Mouse (Mus musculus): ENCODE measurements around the gene Gtpbp4.
A peak's percentile ranks its signal among the peaks of the same experiment; 100 is the strongest.
"Not testable (repeated sequence)": the region's sequence is repeated elsewhere in the genome, so short reads cannot be mapped to it uniquely, and the experiment has no call there.

Gene Gtpbp4

GRCm38 (mm10) chr13:8995990-8996786 is at the start of gene Gtpbp4:
TSS of gene Gtpbp4 (minus strand) at chr13:8996083.
- peak; percentile 97 to 99 for DNase-seq

- no peak for DNase-seq
Observed at GRCm38 (mm10) chr13:9044731-9045130, 48.8 kb upstream of the Gtpbp4 start.

DNA sequence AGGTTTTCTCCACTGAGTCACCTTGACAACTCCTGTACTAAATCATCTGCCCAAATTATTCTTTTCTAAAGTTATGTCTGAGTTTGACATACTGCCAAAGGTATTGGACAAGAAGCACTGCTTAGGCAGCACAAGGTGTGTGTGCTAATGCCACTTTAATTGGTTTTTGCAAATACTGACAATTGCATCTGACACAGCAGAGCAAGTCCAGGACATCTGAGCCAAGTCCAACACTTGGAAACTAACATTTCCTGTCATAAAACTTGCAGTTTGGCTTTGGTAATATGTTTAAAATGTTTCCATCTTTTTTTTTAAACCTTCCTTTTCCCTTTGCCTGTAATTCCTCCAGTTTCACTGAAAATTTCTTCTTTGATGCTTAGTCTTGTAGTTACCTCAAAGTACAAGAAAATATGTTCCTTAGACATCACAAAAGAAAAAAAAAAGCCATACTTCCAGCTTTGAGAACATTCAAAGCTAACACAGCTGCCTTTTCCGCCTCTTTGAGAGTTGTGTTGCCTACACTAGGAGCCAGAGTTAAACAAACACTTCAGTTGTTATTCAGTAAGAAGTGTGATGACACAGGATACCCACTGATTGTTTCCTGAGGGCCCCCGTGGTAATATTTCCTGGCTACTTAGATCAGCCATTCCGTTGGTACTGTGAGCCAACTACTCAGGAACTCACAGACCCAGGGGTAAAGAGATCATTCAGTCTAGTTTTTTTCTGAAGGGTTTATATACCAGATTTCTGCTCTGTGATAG is 47.6 kb upstream of the Gtpbp4 start:
- no peak for DNase-seq

GRCm38 (mm10) chr13:9040626-9041025 is 44.7 kb upstream of the Gtpbp4 start:
- DNase-seq, result peak in 1 of 2 experiments; percentile 20

- DNase-seq, result no peak
Observed at GRCm38 (mm10) chr13:9031996-9032661, 36.2 kb upstream of the Gtpbp4 start.

DNA sequence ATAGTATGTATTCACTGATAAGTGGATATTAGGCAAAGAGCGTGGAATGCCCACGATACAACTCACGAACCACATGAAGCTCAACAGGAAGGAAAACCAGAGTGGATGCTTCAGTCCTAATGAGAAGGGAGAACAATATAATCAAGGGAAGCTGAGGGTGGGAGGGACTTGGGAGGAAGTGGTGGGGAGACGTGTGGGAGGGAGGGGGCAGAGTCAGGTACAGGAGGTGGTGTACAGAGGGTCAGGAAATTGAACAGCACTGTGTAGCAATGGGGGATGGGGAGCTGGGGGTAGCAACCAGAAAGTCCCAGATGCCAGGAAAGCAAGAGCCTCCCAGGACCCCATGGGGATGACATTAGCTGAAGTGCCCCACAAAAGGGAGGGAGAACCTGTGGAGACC is 34.5 kb upstream of the Gtpbp4 start:
- no peak for DNase-seq

GRCm38 (mm10) chr13:9027251-9027650 is 31.4 kb upstream of the Gtpbp4 start:
- no peak for DNase-seq

DNA sequence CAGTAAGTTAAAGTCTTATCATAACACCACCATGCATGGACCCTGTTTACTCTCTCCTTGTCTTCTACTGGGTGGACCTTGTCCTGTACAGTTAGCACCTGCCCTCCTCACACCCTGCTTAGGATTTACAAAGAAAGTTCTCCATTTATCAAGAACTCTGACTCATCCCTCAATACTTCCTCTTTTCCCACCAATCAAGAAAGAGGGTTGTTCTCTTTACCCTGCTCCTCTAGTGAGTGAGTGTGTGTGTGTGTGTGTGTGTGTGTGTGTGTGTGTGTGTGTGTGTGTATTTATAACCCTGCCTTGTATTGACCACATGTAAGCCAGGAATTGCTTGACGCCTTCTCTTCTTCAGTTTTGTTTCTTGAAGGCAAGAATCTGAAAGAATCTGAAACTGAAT is 26.7 kb upstream of the Gtpbp4 start:
- no peak for DNase-seq

DNA sequence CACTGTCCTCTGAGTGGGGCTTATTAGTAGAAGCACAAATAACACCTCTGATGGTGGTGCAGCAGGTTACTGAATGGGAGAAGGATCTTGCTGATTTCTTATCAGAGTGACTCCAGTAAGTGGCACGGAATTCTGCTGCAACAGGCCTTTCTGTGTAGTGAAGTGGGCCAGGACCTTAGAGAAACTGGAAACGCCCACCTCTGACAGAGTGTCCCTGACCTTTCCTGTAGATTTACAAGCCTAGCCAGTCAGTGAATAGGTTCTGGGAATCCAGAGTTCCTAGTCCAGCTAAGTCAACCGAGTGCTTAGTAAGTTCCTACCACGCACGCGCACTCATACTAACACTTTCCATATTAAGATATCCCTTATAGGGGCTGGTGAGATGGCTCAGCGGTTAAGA is 25.7 kb upstream of the Gtpbp4 start:
- no peak for DNase-seq

- DNase-seq, result no peak
Observed at GRCm38 (mm10) chr13:9019713-9020112, 23.8 kb upstream of the Gtpbp4 start.

DNA sequence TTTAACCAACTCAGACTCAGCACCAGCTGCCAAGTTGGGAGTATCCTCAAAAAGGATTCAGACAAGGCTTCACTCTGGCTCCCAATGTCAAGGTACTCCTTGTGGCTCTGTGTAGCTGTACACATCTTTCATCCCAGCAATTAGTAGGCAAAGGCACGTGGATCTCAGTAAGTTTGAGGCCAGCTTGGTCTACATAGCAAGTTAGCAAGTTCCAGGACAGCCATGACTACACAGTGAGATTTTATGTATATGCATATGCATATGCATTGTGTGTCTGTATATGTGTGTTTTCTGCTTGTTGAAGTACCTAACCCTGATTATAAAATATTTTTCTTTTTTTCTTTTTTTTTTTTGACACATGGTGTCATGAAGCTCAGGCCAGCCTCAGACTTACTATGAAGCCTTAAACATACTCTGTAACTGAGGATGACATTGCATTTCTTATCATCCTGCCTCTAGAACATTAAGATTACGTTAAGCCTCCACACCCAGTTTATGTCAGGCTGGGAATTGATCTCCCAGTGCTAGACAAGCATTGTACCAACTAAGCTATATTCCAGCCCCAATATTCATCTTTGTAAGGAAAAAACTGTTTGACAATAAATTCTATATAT is 23.2 kb upstream of the Gtpbp4 start:
- no peak for DNase-seq

- peak; percentile 77 to 94 for DNase-seq
Observed at GRCm38 (mm10) chr13:9017190-9017589, 21.3 kb upstream of the Gtpbp4 start.

DNA sequence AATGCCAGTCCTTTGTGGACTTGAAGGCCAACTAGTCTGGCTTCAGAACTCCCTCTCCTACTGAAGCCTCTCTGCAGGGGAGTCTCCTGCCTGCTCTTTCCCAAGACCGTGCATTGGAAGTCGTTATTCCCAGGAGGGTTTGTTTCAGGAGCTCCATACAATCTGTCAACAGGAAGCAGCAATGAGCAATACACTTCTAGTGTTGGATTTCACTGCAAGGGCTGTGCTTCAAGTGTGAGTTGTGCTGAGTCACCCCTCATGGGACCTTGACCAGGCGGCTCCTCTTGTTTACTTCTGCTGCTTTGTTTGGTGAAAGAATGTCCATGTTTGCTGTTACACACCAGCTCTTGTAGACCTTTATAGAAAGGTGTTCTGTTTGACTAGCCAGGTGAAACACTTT is 18.5 kb upstream of the Gtpbp4 start:
- DNase-seq, result peak; percentile 50 to 75

- DNase-seq, result no peak
Observed at GRCm38 (mm10) chr13:9013483-9013882, 17.6 kb upstream of the Gtpbp4 start.

- DNase-seq, result peak; percentile 83 to 87
Observed at GRCm38 (mm10) chr13:9011596-9012350, 15.9 kb upstream of the Gtpbp4 start.

DNA sequence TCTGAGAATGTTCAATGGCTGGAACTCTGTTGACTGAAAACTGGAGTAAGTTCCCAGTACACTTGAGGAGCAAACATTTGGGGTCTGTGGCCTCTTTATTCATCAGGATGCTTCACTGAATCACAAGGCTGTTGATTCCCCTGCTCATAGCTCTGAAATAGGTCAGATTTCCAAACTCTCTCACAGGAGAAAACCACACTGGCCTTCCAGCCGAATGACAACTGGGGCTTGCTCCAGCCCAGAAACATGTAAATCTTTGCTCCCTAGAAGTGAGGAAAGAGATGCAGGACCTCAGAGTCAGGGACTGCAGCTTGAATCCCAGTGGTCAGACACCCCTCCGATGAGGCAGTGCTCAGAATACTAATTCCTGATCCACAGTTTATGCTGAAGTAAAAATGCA is 7.4 kb upstream of the Gtpbp4 start:
- DNase-seq, result no peak

GRCm38 (mm10) chr13:8999464-8999863 is 3.6 kb upstream of the Gtpbp4 start:
- DNase-seq, result no peak

GRCm38 (mm10) chr13:8997221-8997620 is 1.3 kb upstream of the Gtpbp4 start:
- not testable (repeated sequence) for DNase-seq

DNA sequence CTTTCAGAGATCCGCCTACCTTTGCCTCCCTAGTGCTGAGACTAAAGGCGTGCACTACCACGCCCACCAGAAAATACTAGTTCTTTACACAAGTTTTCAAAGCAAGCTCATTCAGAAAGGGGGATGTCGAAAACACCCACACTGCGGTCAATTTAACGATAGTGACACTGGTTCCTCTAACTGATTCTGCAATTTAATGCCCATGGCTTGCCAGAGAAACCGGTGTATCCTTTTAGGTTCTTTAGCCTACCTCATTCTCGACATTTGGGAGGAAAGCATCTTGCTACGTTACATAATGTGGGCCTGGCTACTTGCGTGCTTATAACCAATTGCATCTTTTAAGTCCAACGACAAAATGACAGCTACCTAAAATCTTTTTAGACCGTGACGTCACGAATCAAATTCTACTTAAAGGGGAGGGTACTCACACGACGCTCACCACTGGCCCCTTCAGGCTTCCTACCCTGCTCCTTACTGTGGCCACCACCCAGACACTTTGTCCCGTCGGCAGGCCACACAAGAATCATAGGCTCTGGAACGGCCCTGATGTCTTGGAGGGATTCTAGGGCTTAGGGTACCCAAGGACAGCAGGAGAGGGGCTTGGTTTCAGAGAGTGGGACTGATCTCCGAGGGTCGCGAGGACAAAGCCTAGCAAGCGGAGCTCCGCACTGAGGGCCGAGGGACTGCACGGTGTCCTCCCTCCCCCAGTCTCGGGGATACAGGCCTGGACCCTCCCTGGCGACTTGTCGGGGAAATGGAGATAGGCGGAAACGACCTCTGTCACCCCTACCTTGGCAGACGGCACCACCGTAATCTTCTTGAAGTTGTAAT is 509 bp downstream of the Gtpbp4 start:
- no peak for DNase-seq

GRCm38 (mm10) chr13:8992231-8992630 is 3.7 kb downstream of the Gtpbp4 start:
- no peak for DNase-seq

- DNase-seq, result no peak
Observed at GRCm38 (mm10) chr13:8972972-8973371, 22.9 kb downstream of the Gtpbp4 start.
